Mouse (Mus musculus): ENCODE measurements around the gene Ttc39b. TPM values are rescaled to one million over a fixed set of nuclear protein-coding genes. Genes with fewer than 3 reads are reported as not detected.

Gene Ttc39b
- polyA plus RNA-seq, 1 experiment from 2014 or later = 2.1 TPM

- ATAC-seq = no peak
- no peak overlapping the region for H3K27ac ChIP-seq
Observed at GRCm38 (mm10) chr4:83215776-83216175, 108.3 kb downstream of the Ttc39b start.

GRCm38 (mm10) chr4:83214822-83215558, 109.1 kb downstream of the Ttc39b start:
- no peak overlapping the region for H3K4me2 ChIP-seq (replicated peaks)
- no peaks in the 10 kb centered on the region for H3K4me1 ChIP-seq (replicated peaks)
- no peaks in the 10 kb centered on the region for H3K27me3 ChIP-seq (replicated peaks)
- H3K36me3 ChIP-seq = no peaks in the 10 kb centered on the region
- no peak overlapping the region for H3K9ac ChIP-seq
- 60% methylated on average over 9 of the region's 9 CpGs for WGBS
- no peaks in the 10 kb centered on the region for H3K9me3 ChIP-seq
- no peak overlapping the region for H3K4me3 ChIP-seq (replicated peaks)
- ATAC-seq = no peak
- no peak overlapping the region for H3K27ac ChIP-seq

More at GRCm38 (mm10) chr4:83215776-83216175, 108.3 kb downstream of the Ttc39b start:
- Histone ChIP-seq H3K36me3 (no peaks in the 10 kb centered on the region), H3K4me1 (replicated peaks) (no peaks in the 10 kb centered on the region), H3K27me3 (replicated peaks) (no peaks in the 10 kb centered on the region), H3K9ac (no peak overlapping the region), H3K4me3 (replicated peaks) (no peak overlapping the region), H3K9me3 (no peaks in the 10 kb centered on the region), H3K4me2 (replicated peaks) (no peak overlapping the region)
- WGBS = 64% methylated on average over 1 of the region's 1 CpGs

- no peaks in the 10 kb centered on the region for H3K9me3 ChIP-seq
- no peak overlapping the region for H3K27ac ChIP-seq
- no peak for ATAC-seq
- H3K27me3 ChIP-seq (replicated peaks) = no peaks in the 10 kb centered on the region
- H3K4me3 ChIP-seq (replicated peaks) = no peak overlapping the region
- no peak overlapping the region for H3K9ac ChIP-seq
- H3K36me3 ChIP-seq = no peaks in the 10 kb centered on the region
- no peaks in the 10 kb centered on the region for H3K4me1 ChIP-seq (replicated peaks)
- 81% methylated on average over 6 of the region's 6 CpGs for WGBS
- no peak overlapping the region for H3K4me2 ChIP-seq (replicated peaks)
Observed at GRCm38 (mm10) chr4:83213752-83214151, 110.3 kb downstream of the Ttc39b start.

- H3K27me3 ChIP-seq (replicated peaks) = no peaks in the 10 kb centered on the region
- H3K9ac ChIP-seq = no peak overlapping the region
- no peak overlapping the region for H3K4me2 ChIP-seq (replicated peaks)
- H3K4me1 ChIP-seq (replicated peaks) = no peaks in the 10 kb centered on the region
- 47% methylated on average over 12 of the region's 12 CpGs for WGBS
- no peak for ATAC-seq
- H3K9me3 ChIP-seq = no peaks in the 10 kb centered on the region
- no peak overlapping the region for H3K27ac ChIP-seq
- H3K36me3 ChIP-seq = no peaks in the 10 kb centered on the region
- H3K4me3 ChIP-seq (replicated peaks) = no peak overlapping the region
Observed at GRCm38 (mm10) chr4:83211709-83212108, 112.3 kb downstream of the Ttc39b start.

- no peaks in the 10 kb centered on the region for H3K36me3 ChIP-seq
- no peaks in the 10 kb centered on the region for H3K9me3 ChIP-seq
- no peak overlapping the region for H3K4me3 ChIP-seq (replicated peaks)
- H3K27me3 ChIP-seq (replicated peaks) = no peaks in the 10 kb centered on the region
- no peak overlapping the region for H3K9ac ChIP-seq
- H3K27ac ChIP-seq = no peak overlapping the region
- no peak for ATAC-seq
- H3K4me1 ChIP-seq (replicated peaks) = no peaks in the 10 kb centered on the region
- 83% methylated on average over 6 of the region's 6 CpGs for WGBS
- H3K4me2 ChIP-seq (replicated peaks) = no peak overlapping the region
Observed at GRCm38 (mm10) chr4:83210437-83210836, 113.6 kb downstream of the Ttc39b start.

- no peaks in the 10 kb centered on the region for H3K36me3 ChIP-seq
- no peak for ATAC-seq
- H3K9me3 ChIP-seq = no peaks in the 10 kb centered on the region
- H3K27me3 ChIP-seq (replicated peaks) = no peaks in the 10 kb centered on the region
- H3K27ac ChIP-seq = no peak overlapping the region
- no peaks in the 10 kb centered on the region for H3K4me1 ChIP-seq (replicated peaks)
- no peak overlapping the region for H3K4me2 ChIP-seq (replicated peaks)
- no peak overlapping the region for H3K4me3 ChIP-seq (replicated peaks)
- WGBS = 65% methylated on average over 10 of the region's 10 CpGs
- H3K9ac ChIP-seq = no peak overlapping the region
Observed at GRCm38 (mm10) chr4:83206803-83207586, 117.1 kb downstream of the Ttc39b start.

- no peaks in the 10 kb centered on the region for H3K36me3 ChIP-seq
- no peaks in the 10 kb centered on the region for H3K27me3 ChIP-seq (replicated peaks)
- no peak overlapping the region for H3K4me2 ChIP-seq (replicated peaks)
- ATAC-seq = no peak
- 83% methylated on average over 2 of the region's 2 CpGs for WGBS
- H3K9me3 ChIP-seq = no peaks in the 10 kb centered on the region
- no peak overlapping the region for H3K9ac ChIP-seq
- no peak overlapping the region for H3K4me3 ChIP-seq (replicated peaks)
- no peaks in the 10 kb centered on the region for H3K4me1 ChIP-seq (replicated peaks)
- no peak overlapping the region for H3K27ac ChIP-seq
Observed at GRCm38 (mm10) chr4:83206416-83206802, 117.6 kb downstream of the Ttc39b start.

GRCm38 (mm10) chr4:83199391-83199790, 124.7 kb downstream of the Ttc39b start:
- ATAC-seq = no peak
- no peaks in the 10 kb centered on the region for H3K4me1 ChIP-seq (replicated peaks)
- H3K4me2 ChIP-seq (replicated peaks) = no peak overlapping the region
- no peak overlapping the region for H3K4me3 ChIP-seq (replicated peaks)
- no peak overlapping the region for H3K9ac ChIP-seq
- no peaks in the 10 kb centered on the region for H3K27me3 ChIP-seq (replicated peaks)
- H3K9me3 ChIP-seq = no peaks in the 10 kb centered on the region
- no peaks in the 10 kb centered on the region for H3K36me3 ChIP-seq
- WGBS = 19% methylated on average over 8 of the region's 8 CpGs
- H3K27ac ChIP-seq = no peak overlapping the region

GRCm38 (mm10) chr4:83198123-83198522, 125.9 kb downstream of the Ttc39b start:
- Histone ChIP-seq H3K4me1 (replicated peaks) (no peaks in the 10 kb centered on the region), H3K4me2 (replicated peaks) (no peak overlapping the region), H3K9ac (no peak overlapping the region), H3K36me3 (no peaks in the 10 kb centered on the region), H3K27me3 (replicated peaks) (no peaks in the 10 kb centered on the region), H3K27ac (no peak overlapping the region), H3K4me3 (replicated peaks) (no peak overlapping the region), H3K9me3 (no peaks in the 10 kb centered on the region)
- 73% methylated on average over 3 of the region's 3 CpGs for WGBS
- ATAC-seq = no peak

GRCm38 (mm10) chr4:83189736-83190135, 134.3 kb downstream of the Ttc39b start:
- WGBS = 77% methylated on average over 2 of the region's 2 CpGs
- H3K4me1 ChIP-seq (replicated peaks) = no peaks in the 10 kb centered on the region

GRCm38 (mm10) chr4:83187324-83187723, 136.7 kb downstream of the Ttc39b start:
- no peak overlapping the region for H3K27ac ChIP-seq
- no peak overlapping the region for H3K9ac ChIP-seq
- no peaks in the 10 kb centered on the region for H3K36me3 ChIP-seq
- WGBS = 72% methylated on average over 1 of the region's 1 CpGs
- no peak overlapping the region for H3K4me2 ChIP-seq (replicated peaks)
- H3K9me3 ChIP-seq = no peaks in the 10 kb centered on the region
- H3K27me3 ChIP-seq (replicated peaks) = no peaks in the 10 kb centered on the region
- H3K4me1 ChIP-seq (replicated peaks) = no peaks in the 10 kb centered on the region
- ATAC-seq = no peak
- H3K4me3 ChIP-seq (replicated peaks) = no peak overlapping the region

More at GRCm38 (mm10) chr4:83189736-83190135, 134.3 kb downstream of the Ttc39b start:
- no peak overlapping the region for H3K27ac ChIP-seq
- no peaks in the 10 kb centered on the region for H3K9me3 ChIP-seq
- H3K4me3 ChIP-seq (replicated peaks) = no peak overlapping the region
- no peaks in the 10 kb centered on the region for H3K36me3 ChIP-seq
- no peak overlapping the region for H3K9ac ChIP-seq
- ATAC-seq = no peak
- H3K4me2 ChIP-seq (replicated peaks) = no peak overlapping the region
- H3K27me3 ChIP-seq (replicated peaks) = no peaks in the 10 kb centered on the region

GRCm38 (mm10) chr4:83186448-83186847, 137.6 kb downstream of the Ttc39b start:
- Histone ChIP-seq H3K4me2 (replicated peaks) (no peak overlapping the region), H3K9me3 (no peaks in the 10 kb centered on the region), H3K9ac (no peak overlapping the region), H3K4me3 (replicated peaks) (no peak overlapping the region), H3K4me1 (replicated peaks) (no peaks in the 10 kb centered on the region), H3K27me3 (replicated peaks) (no peaks in the 10 kb centered on the region), H3K36me3 (no peaks in the 10 kb centered on the region), H3K27ac (no peak overlapping the region)
- no peak for ATAC-seq
- WGBS = 25% methylated on average over 6 of the region's 6 CpGs

All from intestine, embryonic 15.5 days (tissue).